Mouse (Mus musculus): ENCODE results near the gene Ccdc57.
"Not testable (repeated sequence)": the region's sequence is repeated elsewhere in the genome, so short reads cannot be mapped to it uniquely, and the experiment has no call there.

Gene Ccdc57

DNA sequence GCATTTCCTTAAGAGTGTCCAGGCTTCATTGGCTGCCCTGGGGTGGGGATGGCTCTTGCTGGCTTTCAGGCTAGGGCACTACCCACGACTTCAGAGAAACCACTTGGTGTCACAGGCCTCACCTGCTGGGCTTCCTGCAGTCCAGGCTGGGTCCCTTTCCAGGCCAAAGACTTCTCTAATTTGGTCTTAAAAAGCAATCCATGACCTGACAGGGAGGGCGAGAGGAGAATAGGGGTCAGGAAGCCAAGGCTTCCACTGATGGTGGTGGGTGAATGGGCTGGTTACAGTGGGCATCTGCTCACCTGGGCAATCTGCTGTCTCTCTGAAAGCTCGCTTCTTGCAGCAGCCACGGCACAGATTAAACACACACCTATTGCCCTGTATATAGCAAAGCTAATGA, 143.3 kb downstream of the Ccdc57 start:
- no peak for DNase-seq (ENCODE audit: low read depth, low spot score)

DNA sequence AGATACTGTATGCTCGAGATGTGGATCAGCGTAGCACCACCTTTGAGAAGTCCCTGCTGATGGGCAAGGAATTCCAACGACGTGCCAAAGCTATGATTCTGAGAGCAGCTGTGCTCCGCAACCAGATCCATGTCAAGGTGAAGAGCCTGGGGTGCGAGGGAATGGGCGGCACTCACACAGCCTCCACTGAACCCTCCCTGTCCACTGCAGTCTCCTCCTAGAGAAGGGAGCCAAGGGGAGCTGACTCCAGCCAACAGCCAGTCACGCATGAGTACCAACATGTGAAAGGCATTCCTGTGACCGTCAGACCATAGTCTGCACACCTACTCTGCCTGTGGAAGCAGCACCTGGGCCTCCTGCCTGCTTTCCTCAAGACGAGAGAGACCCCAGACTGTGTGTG, 144.2 kb downstream of the Ccdc57 start:
- DNase-seq (ENCODE audit: low read depth, low spot score), result not testable (repeated sequence)

DNA sequence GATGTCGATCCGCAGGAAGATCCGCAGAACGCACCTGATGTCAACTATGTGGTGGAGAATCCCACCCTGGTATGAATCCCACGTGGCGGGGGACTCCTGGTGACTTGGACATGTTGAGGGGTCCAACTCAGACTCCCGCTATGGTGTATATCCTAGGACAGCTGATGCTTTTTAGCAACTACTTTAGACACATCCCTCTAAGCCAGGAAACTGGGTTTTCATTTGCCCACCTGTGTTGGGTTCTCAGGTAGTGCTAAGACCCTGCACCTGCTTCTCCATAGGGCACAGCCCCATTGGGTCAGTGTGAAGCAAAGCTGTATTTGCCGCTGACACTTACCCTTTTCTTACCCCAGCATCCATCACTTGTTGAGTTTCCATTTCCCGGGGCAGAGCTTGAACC, 147.5 kb downstream of the Ccdc57 start:
- DNase-seq (ENCODE audit: low read depth, low spot score), result no peak

DNA sequence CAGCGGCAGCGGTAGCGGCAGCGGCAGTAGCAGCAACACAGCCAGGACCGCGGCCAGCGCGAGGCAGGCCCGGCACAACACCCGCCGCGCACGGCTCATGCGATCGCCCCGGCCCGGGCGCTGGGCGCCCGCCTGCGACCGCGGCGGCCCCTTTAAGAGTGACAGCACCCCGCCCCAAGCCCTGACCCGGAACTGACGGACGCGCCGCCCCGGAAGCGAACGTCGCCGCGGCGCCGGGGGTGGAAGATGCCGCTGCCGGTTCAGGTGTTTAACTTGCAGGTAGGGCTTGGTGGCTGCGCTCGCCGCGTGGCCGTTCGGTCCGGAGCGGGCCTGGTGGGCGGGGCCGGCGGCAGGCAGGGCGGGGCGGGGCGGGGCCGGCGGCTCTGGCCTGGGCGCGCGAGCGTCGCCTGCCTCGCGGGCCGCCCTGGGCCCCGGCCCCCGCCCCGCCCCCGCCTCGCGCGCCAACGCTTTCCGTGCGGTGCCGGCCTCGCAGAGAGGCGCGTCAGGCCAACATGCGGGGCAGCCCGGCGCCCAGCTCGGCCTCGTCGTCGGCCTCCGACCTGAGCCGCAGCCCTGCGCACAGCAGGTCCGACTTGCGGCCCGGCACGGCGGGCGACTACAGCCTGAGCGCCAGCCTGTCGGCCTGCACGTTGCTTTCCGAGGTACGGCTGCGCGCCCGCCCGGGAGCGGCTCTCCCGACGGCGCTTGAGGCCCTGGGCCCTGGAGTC, 148.4 kb downstream of the Ccdc57 start, which contains the start of the genes Rfng and Gps1:
Gene Rfng (minus strand): TSS at position 144 of the 728 bp plus-strand sequence.
Gene Gps1 (plus strand): TSS at position 209 of the 728 bp plus-strand sequence.
- DNase-seq (ENCODE audit: low read depth, low spot score), result peak; percentile 63

DNA sequence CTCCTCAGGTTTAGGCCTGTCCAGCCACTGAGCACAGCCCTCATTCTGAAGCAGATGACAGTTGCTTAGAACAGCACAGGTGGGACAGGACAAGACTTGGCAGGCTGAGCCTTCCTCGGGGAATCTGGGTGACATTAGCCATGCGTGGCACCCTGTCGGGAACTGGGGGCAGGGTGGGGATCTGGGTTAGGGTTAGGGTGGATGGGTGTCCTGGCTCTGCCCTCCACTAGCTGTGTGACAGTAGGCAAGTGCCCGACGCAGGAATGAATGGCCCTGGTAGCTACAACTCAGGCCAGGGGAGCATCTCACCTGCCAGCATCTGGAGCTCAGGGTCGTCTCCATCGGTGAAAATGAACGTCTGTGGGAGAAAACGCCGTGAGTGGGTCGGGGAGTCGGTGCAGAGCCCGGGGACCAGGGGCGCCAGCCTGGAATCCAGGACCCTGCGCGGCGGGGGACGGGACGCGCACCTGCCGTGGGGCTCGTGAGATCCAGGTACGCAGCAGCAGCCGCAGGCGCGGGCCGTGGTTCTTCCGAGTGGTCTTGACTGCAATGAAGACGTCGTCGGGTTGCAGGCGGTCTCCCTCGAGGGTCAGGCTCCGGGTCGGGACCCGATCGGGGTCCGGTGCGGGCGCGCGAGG, 149.1 kb downstream of the Ccdc57 start:
- no peak for DNase-seq (ENCODE audit: low read depth, low spot score)

DNA sequence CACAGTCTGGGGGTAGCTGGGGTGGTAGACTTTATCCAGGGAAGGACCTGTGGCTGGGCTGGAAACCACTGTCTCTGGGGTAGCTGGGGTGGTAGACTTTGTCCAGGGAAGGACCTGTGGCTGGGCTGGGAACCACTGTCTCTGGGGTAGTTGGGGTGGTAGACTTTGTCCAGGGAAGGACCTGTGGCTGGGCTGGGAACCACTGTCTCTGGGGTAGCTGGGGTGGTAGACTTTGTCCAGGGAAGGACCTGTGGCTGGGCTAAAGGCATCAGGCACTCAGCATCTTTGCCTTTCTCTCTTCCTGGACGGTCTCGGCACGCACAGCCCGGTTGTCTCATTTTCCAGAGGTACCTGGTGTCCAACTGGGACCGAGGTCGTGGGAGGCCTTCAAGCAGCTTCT, 151.3 kb downstream of the Ccdc57 start:
- DNase-seq (ENCODE audit: low read depth, low spot score), result not testable (repeated sequence)

DNA sequence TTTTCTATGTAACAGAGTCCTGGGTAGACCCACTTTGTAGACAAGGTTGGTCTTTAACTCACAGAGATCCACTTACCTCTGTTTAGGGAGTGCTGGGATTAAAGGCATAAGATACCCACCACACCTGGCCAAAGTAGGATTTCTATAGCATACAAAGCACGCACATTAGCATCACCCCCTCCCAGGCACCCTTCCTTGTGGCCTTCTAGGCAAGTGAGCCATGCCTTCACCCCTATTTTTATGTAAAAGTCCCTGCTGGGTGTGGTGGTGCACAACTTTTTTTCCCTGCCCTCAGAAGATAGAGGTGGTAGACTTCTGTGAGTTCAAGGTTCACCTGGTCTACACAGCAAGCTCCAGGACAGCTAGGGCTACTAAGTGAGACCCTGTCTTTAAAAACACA, 152.8 kb downstream of the Ccdc57 start:
- no peak for DNase-seq (ENCODE audit: low read depth, low spot score)

DNA sequence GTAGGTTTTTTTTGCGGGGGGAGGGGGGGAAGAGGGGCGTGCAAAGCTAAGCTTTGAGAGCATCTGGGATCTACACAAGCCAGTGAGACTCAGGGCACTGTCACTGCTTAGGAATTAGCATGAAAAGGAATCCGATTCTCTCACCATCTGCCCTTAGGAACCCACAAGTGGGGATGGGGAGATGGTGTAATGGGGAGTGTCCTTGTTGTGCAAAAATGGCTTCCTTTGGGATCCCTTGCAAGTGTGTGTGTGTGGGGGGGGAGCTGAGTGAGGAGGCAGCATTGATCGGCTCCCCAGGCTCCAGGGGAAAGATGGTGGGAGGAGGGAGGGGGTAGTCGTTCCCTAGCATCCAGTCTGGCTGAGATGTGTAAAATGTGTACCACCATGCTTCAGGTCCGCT, 155.5 kb downstream of the Ccdc57 start:
- DNase-seq (ENCODE audit: low read depth, low spot score), result no peak
